Mouse (Mus musculus) urinary bladder, postnatal 4 days (tissue): ENCODE measurements around the gene Pnpla6.
A peak's percentile ranks its signal among the peaks of the same experiment; 100 is the strongest.
"Not testable (repeated sequence)": the region's sequence is repeated elsewhere in the genome, so short reads cannot be mapped to it uniquely, and the experiment has no call there.

Source experiments
- DNase-seq, 2 experiments: peaks; one replicate each; pipeline ENCODE4 v3.0.0; 2021 to 2022; ENCODE audit warnings: low spot score in 2 of 2

Gene Pnpla6

DNA sequence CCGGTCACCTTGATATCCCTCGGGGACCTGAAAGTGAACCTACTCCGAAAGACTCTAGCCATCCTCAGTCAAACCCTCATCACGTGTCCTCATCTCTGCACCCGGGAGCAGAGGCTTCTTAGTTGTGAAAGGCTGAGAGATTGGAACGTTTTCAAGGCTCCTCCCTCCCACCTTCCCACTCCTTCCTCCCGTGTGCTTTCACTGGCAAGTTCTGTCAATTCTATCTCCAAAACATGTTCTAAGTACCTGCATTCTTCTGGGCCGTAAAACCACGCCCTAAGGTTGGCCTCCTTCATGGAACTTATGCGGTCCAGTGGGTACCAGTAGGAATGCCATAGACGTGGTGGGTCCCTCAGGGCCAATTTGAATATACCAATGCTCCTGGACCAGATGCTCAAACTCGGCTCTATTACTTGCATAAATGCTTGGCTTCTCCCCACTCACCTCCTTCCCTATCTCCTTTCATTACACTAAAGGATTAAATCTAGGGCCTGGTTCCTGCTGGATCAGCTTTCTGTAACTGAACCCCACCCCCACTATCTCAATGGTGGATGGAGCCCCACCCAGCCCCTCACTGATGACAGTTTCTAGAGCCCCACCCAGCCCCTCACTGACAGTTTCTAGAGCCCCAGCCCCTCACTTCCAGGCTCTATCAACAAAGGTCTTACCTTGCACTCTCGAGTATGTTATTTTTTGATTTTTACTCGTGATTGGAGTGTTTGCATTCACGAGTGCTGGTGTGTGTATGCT lies 61.2 kb downstream of the Pnpla6 start:
- DNase-seq: no peak

DNA sequence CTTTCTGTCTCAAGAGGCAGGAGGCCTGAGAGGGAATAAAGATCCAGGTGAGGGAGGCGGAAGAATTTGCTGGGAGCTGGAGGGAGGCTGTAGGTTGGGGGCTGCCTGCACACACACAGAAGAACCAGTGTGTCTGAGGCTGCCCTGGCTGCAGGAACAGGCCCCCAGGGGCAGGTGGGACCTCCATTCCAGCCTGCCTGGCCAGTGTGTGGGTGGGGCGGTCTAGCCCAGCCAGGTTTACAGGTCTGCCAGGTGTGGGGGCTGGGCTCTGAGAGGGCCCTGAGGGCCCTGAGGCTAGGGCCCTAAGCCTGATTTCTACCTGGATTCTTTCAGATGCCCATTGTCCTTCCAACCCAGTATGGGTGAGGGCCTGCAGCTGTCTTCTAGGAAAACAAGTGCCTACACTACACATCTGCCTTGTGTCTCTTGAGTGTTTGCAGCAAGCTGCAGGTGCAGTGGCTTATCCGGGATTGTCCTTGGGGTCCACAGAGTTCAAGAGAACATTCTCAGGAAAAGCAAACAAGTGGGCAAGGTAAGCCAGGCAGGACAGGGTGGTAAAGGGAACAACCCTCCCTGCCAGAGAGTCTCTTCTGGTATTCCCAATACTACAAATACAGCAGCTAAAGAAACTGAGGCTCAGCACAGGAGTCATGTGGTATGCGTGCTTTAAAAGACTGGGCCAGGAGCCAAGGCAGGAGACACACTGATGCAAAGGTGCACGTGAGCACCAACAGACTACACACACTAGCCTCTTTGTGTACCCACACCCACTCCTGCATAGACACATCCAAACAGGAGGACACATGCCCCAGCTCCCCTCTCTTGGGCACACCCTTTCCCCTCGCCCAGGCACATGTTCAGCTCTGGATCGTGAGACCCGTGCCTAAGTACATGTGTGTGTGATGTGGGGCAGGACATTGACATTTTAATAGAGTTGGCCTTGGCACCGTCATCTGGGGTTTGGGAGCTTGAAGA lies 64.5 kb downstream of the Pnpla6 start:
- no peak for DNase-seq

GRCm38 (mm10) chr8:3581961-3582360 lies 66.8 kb downstream of the Pnpla6 start:
- DNase-seq: not testable (repeated sequence)

- no peak for DNase-seq
These were observed 71.3 kb downstream of the Pnpla6 start for GRCm38 (mm10) chr8:3586452-3586851.

- no peak for DNase-seq
These were observed 71.8 kb downstream of the Pnpla6 start, which contains the start of gene Camsap3 for GRCm38 (mm10) chr8:3586993-3587390. Camsap3 (plus strand) TSS chr8:3587293.

DNA sequence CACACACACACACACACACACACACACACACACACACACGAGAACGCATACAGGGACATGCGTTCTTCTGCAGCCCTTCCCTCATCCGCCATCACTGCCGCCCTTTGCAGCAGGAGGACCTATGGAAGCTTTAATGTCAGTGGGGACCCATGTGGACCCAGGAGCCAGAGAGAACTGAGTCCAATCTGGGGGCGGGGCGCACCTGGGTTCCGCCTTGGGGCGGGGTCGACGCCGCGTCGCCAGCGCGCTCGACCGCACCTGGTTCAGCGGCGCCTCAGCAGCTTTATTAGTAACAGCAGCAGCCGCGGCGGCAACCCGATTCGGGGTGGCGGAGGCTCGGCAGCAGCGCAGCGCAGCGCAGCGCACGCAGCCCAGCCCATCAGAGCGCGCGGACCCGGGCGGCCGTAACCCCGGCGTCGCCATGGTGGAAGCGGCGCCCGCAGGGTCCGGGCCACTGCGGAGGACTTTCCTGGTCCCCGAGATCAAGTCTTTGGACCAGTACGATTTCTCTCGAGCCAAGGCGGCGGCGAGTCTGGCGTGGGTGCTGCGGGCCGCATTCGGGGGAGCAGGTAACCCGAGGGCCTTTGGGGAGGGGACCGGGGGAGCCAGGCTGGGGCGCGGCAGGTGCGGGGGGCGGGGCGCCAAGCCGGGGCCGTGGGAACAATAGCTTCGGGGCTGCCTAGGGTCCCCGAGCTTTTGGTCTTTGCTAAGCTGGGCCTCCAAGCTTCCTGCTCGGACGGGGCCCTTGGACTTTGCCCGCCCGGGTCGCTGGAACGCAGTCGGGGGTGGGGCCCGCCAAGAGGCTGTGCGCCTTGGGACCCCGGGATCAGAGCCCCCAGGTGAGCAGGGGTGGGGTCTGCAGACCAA lies 72.4 kb downstream of the Pnpla6 start:
- DNase-seq: peak in 1 of 2 experiments; percentile 54

DNA sequence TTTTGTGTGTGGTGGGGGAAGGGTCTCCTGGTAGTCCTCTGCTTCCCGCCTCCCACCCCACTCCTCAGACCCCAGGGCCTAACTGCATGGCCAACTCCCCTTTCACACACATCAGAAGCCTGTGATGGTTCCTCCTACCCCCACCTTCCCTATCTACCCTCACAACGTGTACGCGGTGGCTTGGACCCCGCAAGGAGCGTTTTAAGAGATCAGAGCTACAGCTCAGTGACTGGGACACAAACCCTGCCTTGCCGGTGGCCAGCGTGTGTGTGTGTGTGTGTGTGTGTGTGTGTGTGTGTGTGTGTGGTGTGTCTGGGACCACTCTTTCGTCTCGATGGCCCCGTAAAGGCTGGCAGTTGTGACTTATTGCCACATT lies 73.1 kb downstream of the Pnpla6 start:
- DNase-seq: no peak

DNA sequence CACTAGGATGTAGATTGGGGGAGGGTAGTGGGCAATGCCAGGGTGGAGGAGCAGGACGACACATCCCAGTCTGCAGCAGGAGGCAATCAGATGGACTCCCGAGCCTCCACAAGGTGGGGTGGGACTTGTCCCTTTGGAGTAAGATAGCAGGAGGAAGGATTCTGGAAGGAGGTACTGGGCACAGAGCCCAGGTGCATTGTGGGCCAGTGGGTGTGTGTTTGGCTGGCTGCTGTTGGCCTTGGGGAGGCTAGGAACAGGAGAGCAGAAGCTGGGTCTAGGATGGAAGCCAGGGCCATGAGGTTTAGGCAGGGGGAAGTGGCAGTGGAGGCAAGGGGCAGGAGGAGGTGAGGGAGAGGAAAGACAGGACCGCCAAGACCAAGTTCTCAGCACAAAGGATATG lies 78.3 kb downstream of the Pnpla6 start:
- DNase-seq: peak in 1 of 2 experiments; percentile 49
